Mouse (Mus musculus) intestine, embryonic 16.5 days (tissue): ENCODE measurements around the gene Vgll3. TPM values are rescaled to one million over a fixed set of nuclear protein-coding genes. Genes with fewer than 3 reads are reported as not detected.

Experiments used
- ATAC-seq: fragments of 200-750 bp; cut with Nextera tagmentation; 2 replicates; pipeline ENCODE4 v1.8.0; 2017; ENCODE audit warnings: moderate TSS enrichment, moderate library complexity
- H3K27ac ChIP-seq: fragments of 300-500 bp; sonication (generic); 2 replicates; pipeline ENCODE4 v1.5.1; 2014; ENCODE audit warnings: mild to moderate bottlenecking, low read length
- H3K27me3 ChIP-seq: fragments of 300-500 bp; sonication (generic); replicated peaks from 2 replicates; pipeline ENCODE4 v1.6.1; 2014; ENCODE audit warnings: low read length, control low read depth, mixed read lengths; ENCODE audit not compliant: control insufficient read depth, insufficient read depth
- H3K36me3 ChIP-seq: fragments of 300-500 bp; sonication (generic); 2 replicates; pipeline ENCODE4 v1.6.1; 2014; ENCODE audit warnings: low read length, control low read depth; ENCODE audit not compliant: control insufficient read depth, insufficient read depth
- H3K4me1 ChIP-seq: fragments of 300-500 bp; sonication (generic); 2 replicates; pipeline ENCODE4 v1.6.1; 2014; ENCODE audit warnings: low read length, control low read depth, mixed read lengths; ENCODE audit not compliant: control insufficient read depth, insufficient read depth
- H3K4me2 ChIP-seq: fragments of 300-500 bp; sonication (generic); 2 replicates; pipeline ENCODE4 v1.6.1; 2014; ENCODE audit warnings: low read depth, low read length, control low read depth
- H3K4me3 ChIP-seq: fragments of 300-500 bp; sonication (generic); 2 replicates; pipeline ENCODE4 v1.5.1; 2014; ENCODE audit warnings: mild to moderate bottlenecking, low read length
- H3K9ac ChIP-seq: fragments of 300-500 bp; sonication (generic); 2 replicates; pipeline ENCODE4 v1.6.1; 2014; ENCODE audit warnings: low read depth, low read length
- H3K9me3 ChIP-seq: fragments of 300-500 bp; sonication (generic); 2 replicates; pipeline ENCODE4 v1.6.1; 2016; ENCODE audit warnings: low read length, control low read depth; ENCODE audit not compliant: control insufficient read depth
- WGBS: fragments of 180-500 bp; shearing (Covaris S2); extraction: QIAGEN DNeasy Blood & Tissue Kit; methylation state at CpG from one replicate; pipeline ENCODE4 v1.1.7; 2014; 5-methylcytosine and 5-hydroxymethylcytosine counted together
- polyA plus RNA-seq: library from polyadenylated mRNA; unstranded; fragments of >200 nt; fragmentation: Nextera tagmentation; extraction: Ambion mirVana; gene quantifications from 2 replicates; pipeline ENCODE4 v1.2.1, GENCODE M21; 2015

The Vgll3 gene
- 2.4 and 2.8 TPM in 2 replicates for polyA plus RNA-seq

- Histone ChIP-seq H3K9me3 (no peaks in the 10 kb centered on the region), H3K4me1 (no peaks in the 10 kb centered on the region; the same call in 1 of the 2 replicates), H3K36me3 (no peaks in the 10 kb centered on the region), H3K4me3 (peak within 1 kb of the TSS; percentile 73), H3K9ac (peak within 1 kb of the TSS; percentile 71), H3K4me2 (peak within 1 kb of the TSS; percentile 98), H3K27me3 (peaks cover 9% of the 10 kb centered on the region; the same call in 1 of the 2 replicates), H3K27ac (0 out of 2 replicates have a peak within 1 kb of the TSS, but pooled peaks have one; percentile 18)
- under 1% methylated on average over 79 of the region's 86 CpGs for WGBS
- peak; percentile 98 for ATAC-seq
Measured at GRCm38 (mm10) chr16:65814918-65815881, at the start of gene Vgll3. Gene Vgll3, plus strand, starts transcription at chr16:65815257.

- Histone ChIP-seq H3K9ac (no peak overlapping the region), H3K4me3 (no peak overlapping the region), H3K27me3 (no peaks in the 10 kb centered on the region), H3K36me3 (no peaks in the 10 kb centered on the region), H3K4me1 (no peaks in the 10 kb centered on the region), H3K9me3 (no peaks in the 10 kb centered on the region), H3K4me2 (no peak overlapping the region), H3K27ac (no peak overlapping the region)
- ATAC-seq = no peak
Measured at GRCm38 (mm10) chr16:65765976-65766375, 49.1 kb upstream of the Vgll3 start.

DNA sequence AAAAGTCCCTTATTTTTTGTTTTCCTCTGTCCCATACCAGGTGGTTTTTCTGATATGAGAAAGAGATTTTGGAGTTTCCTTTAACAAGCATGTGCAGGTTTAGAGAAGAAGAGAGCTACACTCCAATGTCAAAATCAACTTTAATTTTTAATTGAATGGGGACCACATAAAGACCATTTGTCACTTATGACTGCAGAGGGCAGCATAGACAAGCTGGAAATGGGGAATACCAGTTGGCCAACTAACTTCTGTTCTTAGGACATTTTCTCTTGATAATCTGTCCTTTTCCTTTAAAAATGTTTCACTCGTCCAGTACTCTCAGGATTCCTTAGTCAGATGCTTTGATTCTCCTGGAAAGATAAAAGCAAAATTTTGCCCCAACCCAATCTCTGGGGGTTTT lies 29.1 kb upstream of the Vgll3 start:
- 55% methylated on average over 1 of the region's 1 CpGs for WGBS
- no peaks in the 10 kb centered on the region for H3K27me3 ChIP-seq
- no peaks in the 10 kb centered on the region for H3K36me3 ChIP-seq
- no peak overlapping the region for H3K4me2 ChIP-seq
- no peaks in the 10 kb centered on the region for H3K9me3 ChIP-seq
- no peak for ATAC-seq
- H3K27ac ChIP-seq = no peak overlapping the region
- H3K9ac ChIP-seq = no peak overlapping the region
- H3K4me3 ChIP-seq = no peak overlapping the region
- no peaks in the 10 kb centered on the region for H3K4me1 ChIP-seq

GRCm38 (mm10) chr16:65816059-65816458 lies 1.0 kb downstream of the Vgll3 start:
- H3K4me3 ChIP-seq = peak overlapping the region; percentile 73
- H3K27me3 ChIP-seq = peaks cover 9% of the 10 kb centered on the region; the same call in 1 of the 2 replicates
- H3K36me3 ChIP-seq = no peaks in the 10 kb centered on the region
- H3K9me3 ChIP-seq = no peaks in the 10 kb centered on the region
- WGBS = 27% methylated on average over 3 of the region's 3 CpGs
- H3K27ac ChIP-seq = no peak overlapping the region
- no peak for ATAC-seq
- peak overlapping the region; percentile 71; the same call in 1 of the 2 replicates for H3K9ac ChIP-seq
- peak overlapping the region; percentile 98 for H3K4me2 ChIP-seq
- H3K4me1 ChIP-seq = no peaks in the 10 kb centered on the region; the same call in 1 of the 2 replicates

- Histone ChIP-seq H3K9ac (no peak overlapping the region), H3K27ac (no peak overlapping the region), H3K4me3 (no peak overlapping the region), H3K27me3 (peaks cover 9% of the 10 kb centered on the region; the same call in 1 of the 2 replicates), H3K36me3 (no peaks in the 10 kb centered on the region), H3K4me2 (no peak overlapping the region), H3K9me3 (no peaks in the 10 kb centered on the region), H3K4me1 (no peaks in the 10 kb centered on the region; the same call in 1 of the 2 replicates)
- no peak for ATAC-seq
- 59% methylated on average over 8 of the region's 8 CpGs for WGBS
Measured at GRCm38 (mm10) chr16:65818779-65819178, 3.7 kb downstream of the Vgll3 start.

GRCm38 (mm10) chr16:65820803-65821202 lies 5.7 kb downstream of the Vgll3 start:
- 61% methylated on average over 2 of the region's 2 CpGs for WGBS
- H3K27ac ChIP-seq = no peak overlapping the region
- no peak for ATAC-seq
- H3K4me1 ChIP-seq = no peaks in the 10 kb centered on the region; the same call in 1 of the 2 replicates
- H3K27me3 ChIP-seq = peaks cover 5% of the 10 kb centered on the region; the same call in 1 of the 2 replicates
- no peak overlapping the region for H3K4me3 ChIP-seq
- H3K4me2 ChIP-seq = no peak overlapping the region
- H3K36me3 ChIP-seq = no peaks in the 10 kb centered on the region
- no peak overlapping the region for H3K9ac ChIP-seq
- no peaks in the 10 kb centered on the region for H3K9me3 ChIP-seq

GRCm38 (mm10) chr16:65823721-65824120 lies 8.7 kb downstream of the Vgll3 start:
- no peak overlapping the region for H3K4me3 ChIP-seq
- H3K27ac ChIP-seq = no peak overlapping the region
- no peaks in the 10 kb centered on the region for H3K4me1 ChIP-seq
- H3K9ac ChIP-seq = no peak overlapping the region
- no peaks in the 10 kb centered on the region for H3K36me3 ChIP-seq
- H3K9me3 ChIP-seq = no peaks in the 10 kb centered on the region
- H3K27me3 ChIP-seq = no peaks in the 10 kb centered on the region
- no peak for ATAC-seq
- 84% methylated on average over 6 of the region's 6 CpGs for WGBS
- H3K4me2 ChIP-seq = no peak overlapping the region

DNA sequence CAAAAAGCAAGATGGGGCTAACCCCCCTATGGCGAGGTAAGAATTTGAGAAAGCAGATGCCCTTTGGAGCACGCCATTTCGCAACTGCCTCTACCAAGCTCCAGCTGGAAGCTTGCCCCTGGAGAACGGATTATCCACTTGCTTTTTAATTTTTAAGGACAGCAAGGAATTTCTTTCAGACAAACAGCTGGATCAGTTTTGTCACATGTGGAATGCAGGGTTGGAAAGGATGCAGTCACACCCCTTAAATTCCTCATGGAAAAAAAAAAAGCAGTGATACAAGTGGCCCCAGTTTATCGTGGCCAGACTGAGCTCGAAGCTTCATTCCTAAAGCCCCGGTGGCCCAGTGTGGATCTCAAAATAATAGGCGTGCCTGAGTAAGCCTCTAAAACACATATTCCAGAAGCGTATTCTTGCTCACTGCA lies 13.1 kb downstream of the Vgll3 start:
- Histone ChIP-seq H3K4me1 (no peaks in the 10 kb centered on the region), H3K4me2 (no peak overlapping the region), H3K4me3 (no peak overlapping the region), H3K27me3 (no peaks in the 10 kb centered on the region), H3K36me3 (no peaks in the 10 kb centered on the region), H3K9ac (no peak overlapping the region), H3K9me3 (no peaks in the 10 kb centered on the region), H3K27ac (no peak overlapping the region)
- 77% methylated on average over 9 of the region's 9 CpGs for WGBS
- no peak for ATAC-seq

DNA sequence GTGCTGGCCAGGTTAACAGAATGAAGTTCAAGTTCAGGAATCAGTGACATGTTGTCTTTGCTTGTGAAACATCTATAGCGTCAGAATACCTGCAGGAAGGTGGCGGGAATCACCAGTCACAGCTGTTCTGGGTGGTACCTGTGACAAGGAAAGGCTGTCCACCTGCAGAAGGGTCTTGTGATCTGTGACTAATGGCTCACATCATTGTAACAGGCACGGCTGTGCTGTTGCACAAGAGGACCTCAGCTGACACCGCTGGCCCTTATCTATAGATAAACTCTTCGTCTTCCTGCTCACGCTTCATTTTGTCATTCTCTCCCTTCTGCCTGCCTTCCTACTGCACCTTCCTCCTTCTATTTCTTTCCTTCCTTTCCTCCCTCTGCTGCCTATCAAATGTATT lies 14.0 kb downstream of the Vgll3 start:
- no peak overlapping the region for H3K4me2 ChIP-seq
- H3K27me3 ChIP-seq = no peaks in the 10 kb centered on the region
- H3K27ac ChIP-seq = no peak overlapping the region
- H3K4me3 ChIP-seq = no peak overlapping the region
- H3K4me1 ChIP-seq = no peaks in the 10 kb centered on the region
- no peak overlapping the region for H3K9ac ChIP-seq
- WGBS = 85% methylated on average over 6 of the region's 6 CpGs
- no peaks in the 10 kb centered on the region for H3K36me3 ChIP-seq
- ATAC-seq = peak; percentile 71; the same call in 1 of the 2 replicates
- H3K9me3 ChIP-seq = no peaks in the 10 kb centered on the region
